In the genomic region with DNA sequence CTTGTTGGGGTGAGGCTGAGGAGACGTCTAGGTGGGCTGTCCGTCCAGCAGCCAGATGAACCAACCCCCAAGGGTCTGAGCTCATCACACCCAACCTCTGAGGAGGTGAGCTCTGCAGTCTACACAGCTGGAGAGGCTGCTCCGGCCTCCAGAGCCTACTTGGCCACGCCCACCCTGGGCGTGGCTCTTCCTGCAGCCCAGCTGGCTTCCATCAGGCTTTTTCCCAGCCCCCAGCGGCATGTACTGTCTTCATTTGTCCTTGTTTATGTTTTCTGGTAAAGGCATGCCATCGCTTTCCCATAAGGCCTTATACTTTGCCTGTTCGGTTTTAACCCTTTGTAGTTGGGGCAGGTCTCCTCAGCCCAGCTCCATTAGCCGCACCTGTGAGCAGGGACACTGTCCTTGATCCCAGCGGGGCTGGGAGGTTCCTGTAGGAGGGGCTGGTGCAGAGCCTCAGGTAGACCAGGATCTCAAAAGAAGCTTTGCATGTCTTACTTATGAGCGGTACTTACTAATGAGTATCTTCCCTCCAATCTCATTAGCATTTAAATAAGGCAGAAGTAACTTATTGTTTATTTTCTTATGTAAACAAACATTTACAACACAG, we compare ENCODE assay signal across 8 mouse cellular contexts. TPM values are rescaled to one million over a fixed set of nuclear protein-coding genes. Genes with fewer than 3 reads are reported as not detected.
DNase-seq lines count a peak whose midpoint lies in the region; ATAC-seq and TF ChIP-seq lines count a peak whose summit lies in the region.

No protein-coding gene starts in this region.

- 7% methylated on average over 11 of the region's 11 CpGs for WGBS in hindbrain, embryonic 13.5 days
- 5% methylated on average over 11 of the region's 11 CpGs for WGBS in limb, embryonic 14.5 days
- 8% methylated on average over 11 of the region's 11 CpGs for WGBS in neural tube, embryonic 14.5 days

- H3K9me3 ChIP-seq in hindbrain, embryonic 13.5 days: 0 out of 2 replicates have a peak, but pooled peaks cover 4% of the 10 kb centered on the region
- no peaks in the 10 kb centered on the region for H3K9me3 ChIP-seq in limb, embryonic 14.5 days (ENCODE audit: control insufficient read depth, low read length)
- H3K9me3 ChIP-seq in neural tube, embryonic 14.5 days (ENCODE audit: control insufficient read depth, low read length): no peaks in the 10 kb centered on the region

- peak overlapping the region; percentile 17; the same call in 1 of the 2 replicates for H3K4me2 ChIP-seq in hindbrain, embryonic 13.5 days
- H3K4me2 ChIP-seq in limb, embryonic 14.5 days (replicated peaks; ENCODE audit: low read depth, low read length, severe bottlenecking): no peak overlapping the region; the same call in 1 of the 2 replicates
- H3K4me2 ChIP-seq in neural tube, embryonic 14.5 days (ENCODE audit: low read depth, low read length): 0 out of 2 replicates have a peak overlapping the region, but pooled peaks have one; percentile 2

- peak; percentile 71 for DNase-seq in embryo, embryonic 10 days (ENCODE audit: low spot score)
- peak; percentile 89 for DNase-seq in forelimb bud, embryonic 11.5 days (ENCODE audit: low read depth, low spot score)
- peak; percentile 85 for DNase-seq in limb, embryonic 14.5 days (ENCODE audit: low spot score)
- DNase-seq in thymus, postnatal 14 days: no peak
- DNase-seq in T-cell, adult 2 months (ENCODE audit: low spot score): no peak
- DNase-seq in layer of hippocampus, postnatal 36 days: no peak

- H3K27me3 ChIP-seq in hindbrain, embryonic 13.5 days: no peaks in the 10 kb centered on the region
- no peaks in the 10 kb centered on the region for H3K27me3 ChIP-seq in limb, embryonic 14.5 days (ENCODE audit: control insufficient read depth, insufficient read depth, low read length)
- H3K27me3 ChIP-seq in neural tube, embryonic 14.5 days (ENCODE audit: control insufficient read depth, insufficient read depth, low read length): no peaks in the 10 kb centered on the region

- H3K9ac ChIP-seq in hindbrain, embryonic 13.5 days: 0 out of 2 replicates have a peak overlapping the region, but pooled peaks have one; percentile 24
- H3K9ac ChIP-seq in limb, embryonic 14.5 days (ENCODE audit: low read depth, low read length, severe bottlenecking): no peak overlapping the region
- no peak overlapping the region for H3K9ac ChIP-seq in neural tube, embryonic 14.5 days (replicated peaks; ENCODE audit: low read depth, low read length)

- no peaks in the 10 kb centered on the region for H3K36me3 ChIP-seq in hindbrain, embryonic 13.5 days
- H3K36me3 ChIP-seq in limb, embryonic 14.5 days (ENCODE audit: control insufficient read depth, insufficient read depth, low read length): no peaks in the 10 kb centered on the region
- H3K36me3 ChIP-seq in neural tube, embryonic 14.5 days (ENCODE audit: control insufficient read depth, insufficient read depth, low read length): no peaks in the 10 kb centered on the region

- H3K27ac ChIP-seq in hindbrain, embryonic 13.5 days: no peak overlapping the region
- no peak overlapping the region for H3K27ac ChIP-seq in limb, embryonic 14.5 days (replicated peaks; ENCODE audit: low read depth, low read length)
- H3K27ac ChIP-seq in neural tube, embryonic 14.5 days (ENCODE audit: low read depth, low read length): no peak overlapping the region

- H3K4me1 ChIP-seq in hindbrain, embryonic 13.5 days (replicated peaks): peaks cover 22% of the 10 kb centered on the region
- H3K4me1 ChIP-seq in limb, embryonic 14.5 days (ENCODE audit: control insufficient read depth, insufficient read depth, low read length): peaks cover 20% of the 10 kb centered on the region
- peaks cover 6% of the 10 kb centered on the region; the same call in 1 of the 2 replicates for H3K4me1 ChIP-seq in neural tube, embryonic 14.5 days (ENCODE audit: control insufficient read depth, insufficient read depth, low read length)

- TF ChIP-seq POLR2A in limb, embryonic 14.5 days (IDR thresholded peaks at IDR 0.05; ENCODE audit: borderline replicate concordance, extremely low read depth, insufficient read depth, insufficient read length): no peak

- ATAC-seq in hindbrain, embryonic 13.5 days (ENCODE audit: low FRiP score): peak; percentile 59; the same call in 1 of the 2 replicates
- peak; percentile 81 for ATAC-seq in limb, embryonic 14.5 days (ENCODE audit: low FRiP score, low read depth)
- peak; percentile 46 for ATAC-seq in neural tube, embryonic 14.5 days (ENCODE audit: low read depth)

- H3K4me3 ChIP-seq in hindbrain, embryonic 13.5 days: no peak overlapping the region
- no peak overlapping the region for H3K4me3 ChIP-seq in limb, embryonic 14.5 days (replicated peaks; ENCODE audit: low read length)
- H3K4me3 ChIP-seq in neural tube, embryonic 14.5 days (ENCODE audit: low read depth, low read length): no peak overlapping the region

RNA-seq across cellular contexts. Expression of a gene that starts 8.2 kb away (rescaled TPM):
- polyA plus RNA-seq in hindbrain, embryonic 13.5 days (2015; fragmentation: Nextera tagmentation; extraction: Ambion mirVana): not detected in 2 replicates
- polyA plus RNA-seq in limb, embryonic 14.5 days (2012; rRNA removed): 0.04 TPM in 1 of 2 replicates, not detected in the other
- polyA plus RNA-seq in limb, embryonic 14.5 days (2014; fragmentation: Nextera tagmentation; extraction: Ambion mirVana): not detected in 2 replicates
- polyA plus RNA-seq in neural tube, embryonic 14.5 days (2014; fragmentation: Nextera tagmentation; extraction: Ambion mirVana): not detected in 2 replicates
- total RNA-seq in layer of hippocampus, postnatal 36 days (2021): not detected

RNA-seq across cellular contexts. Expression of a gene that starts 31.0 kb away (rescaled TPM):
- polyA plus RNA-seq in hindbrain, embryonic 13.5 days (2015; fragmentation: Nextera tagmentation; extraction: Ambion mirVana): 9.6 and 11.3 TPM in 2 replicates
- 13.2 and 14.8 TPM in 2 replicates for polyA plus RNA-seq in limb, embryonic 14.5 days (2012; rRNA removed)
- 21.9 and 25.0 TPM in 2 replicates for polyA plus RNA-seq in limb, embryonic 14.5 days (2014; fragmentation: Nextera tagmentation; extraction: Ambion mirVana)
- polyA plus RNA-seq in neural tube, embryonic 14.5 days (2014; fragmentation: Nextera tagmentation; extraction: Ambion mirVana): 5.2 and 13.6 TPM in 2 replicates
- 1 to 10 TPM; 3.9 to 4.2 TPM for total RNA-seq in layer of hippocampus, postnatal 36 days (2021)

RNA-seq across cellular contexts. Expression of a gene that starts 39.8 kb away (rescaled TPM):
- polyA plus RNA-seq in hindbrain, embryonic 13.5 days (2015; fragmentation: Nextera tagmentation; extraction: Ambion mirVana): 0.52 and 1.0 TPM in 2 replicates
- polyA plus RNA-seq in limb, embryonic 14.5 days (2012; rRNA removed): 1.8 and 2.6 TPM in 2 replicates
- polyA plus RNA-seq in limb, embryonic 14.5 days (2014; fragmentation: Nextera tagmentation; extraction: Ambion mirVana): 1.7 and 2.5 TPM in 2 replicates
- polyA plus RNA-seq in neural tube, embryonic 14.5 days (2014; fragmentation: Nextera tagmentation; extraction: Ambion mirVana): 0.46 and 0.72 TPM in 2 replicates
- total RNA-seq in layer of hippocampus, postnatal 36 days (2021): under 1 TPM; 0.52 to 0.83 TPM

Comparison
In these comparisons a context has a peak if more than half of its experiments do, and no peak if none do; other contexts are left out.
1. DNase-seq: peak in embryo, embryonic 10 days (single experiment), forelimb bud, embryonic 11.5 days (single experiment) and limb, embryonic 14.5 days (single experiment); none in thymus, postnatal 14 days (single experiment), T-cell, adult 2 months (single experiment) and layer of hippocampus, postnatal 36 days (0 of 2).
2. Peak in every context shown above with its lines, with median percentiles within 50 percentile points of each other: ATAC-seq.